Mouse (Mus musculus) kidney, adult 8-10 months (tissue): ENCODE data around the gene Cope.

ENCODE experiments used
- DNase-seq, 2 experiments: peaks; one replicate each; pipeline ENCODE4 v3.0.0; 2022

Gene Cope

GRCm38 (mm10) chr8:70302358-70302890 is at the start of gene Cope, which contains the start of gene Ddx49:
Gene Cope, plus strand, starts transcription at chr8:70302518.
Gene Ddx49, minus strand, starts transcription at chr8:70302489.
- DNase-seq, result peak; percentile 92 to 95

GRCm38 (mm10) chr8:70254628-70255027 is 47.7 kb upstream of the Cope start:
- DNase-seq, result no peak

GRCm38 (mm10) chr8:70257456-70257855 is 44.9 kb upstream of the Cope start:
- DNase-seq, result no peak

- DNase-seq, result no peak
Observed at GRCm38 (mm10) chr8:70258600-70258999, 43.7 kb upstream of the Cope start.

GRCm38 (mm10) chr8:70259043-70259442 is 43.3 kb upstream of the Cope start:
- DNase-seq, result no peak

GRCm38 (mm10) chr8:70267674-70268073 is 34.6 kb upstream of the Cope start:
- DNase-seq, result no peak

GRCm38 (mm10) chr8:70268311-70268710 is 34.0 kb upstream of the Cope start:
- no peak for DNase-seq

GRCm38 (mm10) chr8:70268799-70269565 is 33.3 kb upstream of the Cope start:
- peak in 1 of 2 experiments; percentile 32 for DNase-seq

GRCm38 (mm10) chr8:70272949-70273348 is 29.4 kb upstream of the Cope start:
- DNase-seq, result peak; percentile 14 to 19

GRCm38 (mm10) chr8:70274350-70274749 is 28.0 kb upstream of the Cope start:
- no peak for DNase-seq

GRCm38 (mm10) chr8:70276476-70276875 is 25.8 kb upstream of the Cope start:
- DNase-seq, result peak; percentile 29 to 48

GRCm38 (mm10) chr8:70278175-70278574 is 24.1 kb upstream of the Cope start:
- DNase-seq, result no peak

- DNase-seq, result no peak
Observed at GRCm38 (mm10) chr8:70279266-70279665, 23.1 kb upstream of the Cope start.

GRCm38 (mm10) chr8:70281001-70281400 is 21.3 kb upstream of the Cope start:
- no peak for DNase-seq

- DNase-seq, result peak; percentile 88 to 93
Observed at GRCm38 (mm10) chr8:70282603-70283135, 19.6 kb upstream of the Cope start, which contains the start of gene Homer3. Gene Homer3, plus strand, starts transcription at chr8:70282827.

GRCm38 (mm10) chr8:70283136-70284077 is 18.9 kb upstream of the Cope start:
- peak; percentile 18 for DNase-seq

- DNase-seq, result no peak
Observed at GRCm38 (mm10) chr8:70284421-70284820, 17.9 kb upstream of the Cope start.

GRCm38 (mm10) chr8:70285304-70285703 is 17.0 kb upstream of the Cope start:
- DNase-seq, result no peak

- DNase-seq, result no peak
Observed at GRCm38 (mm10) chr8:70286737-70287136, 15.6 kb upstream of the Cope start.

- DNase-seq, result no peak
Observed at GRCm38 (mm10) chr8:70293988-70294405, 8.3 kb upstream of the Cope start.

- no peak for DNase-seq
Observed at GRCm38 (mm10) chr8:70300881-70301280, 1.4 kb upstream of the Cope start.

- no peak for DNase-seq
Observed at GRCm38 (mm10) chr8:70302901-70303300, 583 bp downstream of the Cope start.

GRCm38 (mm10) chr8:70309311-70309710 is 7.0 kb downstream of the Cope start:
- no peak for DNase-seq
